In the genomic region with DNA sequence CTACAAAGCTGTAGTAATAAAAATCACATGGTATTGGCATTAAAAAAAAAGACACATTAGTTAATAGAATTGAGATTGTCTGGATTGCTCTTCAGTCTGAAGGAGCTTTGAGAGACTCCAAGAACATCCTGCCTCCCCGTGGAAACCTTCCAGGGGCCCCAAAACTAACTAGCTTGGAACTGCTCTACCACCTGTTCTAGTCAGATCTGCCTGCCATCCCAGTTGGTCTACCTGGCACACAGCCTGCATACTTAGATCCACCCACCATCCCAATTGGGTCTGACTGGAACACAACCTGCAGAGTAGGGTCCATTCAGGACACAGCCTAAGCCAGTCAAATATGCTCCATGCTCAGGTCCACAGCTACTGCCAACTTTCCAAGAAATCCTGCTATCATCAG, we compare ENCODE assay signal across 11 mouse cellular contexts.
"Had no signal": no experiment of that assay in that cellular context is flagged by ENCODE, and none has a peak within 500 bp of the region (broad histone marks: within the 10 kb centered on the region; RNA-seq: fewer than 3 reads in every experiment).

No protein-coding gene starts in this region.

- DNase-seq: kidney, adult 18-20 months; kidney, adult 9 months; kidney, postnatal 14 days; kidney, postnatal 4 days; left cerebral cortex, postnatal 4 days; liver, postnatal 0 days; lung, embryonic 14.5 days; right cerebral cortex, adult 18-20 months; right cerebral cortex, postnatal 14 days; right cerebral cortex, postnatal 4 days; thymus, postnatal 25 days had no signal
